Mouse (Mus musculus) intestine, postnatal 0 days (tissue): ENCODE results near the gene Ip6k2. TPM values are rescaled to one million over a fixed set of nuclear protein-coding genes. Genes with fewer than 3 reads are reported as not detected.
A peak's percentile ranks its signal among the peaks of the same experiment; 100 is the strongest.

Source experiments
- ATAC-seq: fragments of 200-750 bp; cut with Nextera tagmentation; 2 replicates; pipeline ENCODE4 v1.8.0; 2017; ENCODE audit warnings: mild to moderate bottlenecking, moderate TSS enrichment, moderate library complexity
- H3K27ac ChIP-seq: fragments of 300-500 bp; sonication (generic); 2 replicates; pipeline ENCODE4 v1.5.1; 2014; ENCODE audit warnings: mild to moderate bottlenecking, low read depth, low read length, moderate library complexity
- H3K27me3 ChIP-seq: fragments of 300-500 bp; sonication (generic); replicated peaks from 2 replicates; pipeline ENCODE4 v1.6.1; 2014; ENCODE audit warnings: low read length, mixed read lengths; ENCODE audit not compliant: control insufficient read depth, insufficient read depth
- H3K36me3 ChIP-seq: fragments of 300-500 bp; sonication (generic); 2 replicates; pipeline ENCODE4 v1.6.1; 2014; ENCODE audit warnings: mild to moderate bottlenecking, moderate library complexity; ENCODE audit not compliant: control insufficient read depth, insufficient read depth
- H3K4me1 ChIP-seq: fragments of 300-500 bp; sonication (generic); replicated peaks from 2 replicates; pipeline ENCODE4 v1.6.1; 2014; ENCODE audit warnings: antibody characterized with exemption, low read length, mixed read lengths; ENCODE audit not compliant: control insufficient read depth, insufficient read depth
- H3K4me2 ChIP-seq: fragments of 300-500 bp; sonication (generic); replicated peaks from 2 replicates; pipeline ENCODE4 v1.6.1; 2014; ENCODE audit warnings: low read depth, mild to moderate bottlenecking, moderate library complexity
- H3K4me3 ChIP-seq: fragments of 300-500 bp; sonication (generic); 2 replicates; pipeline ENCODE4 v1.5.1; 2014; ENCODE audit warnings: low read depth, low read length
- H3K9ac ChIP-seq: fragments of 300-500 bp; sonication (generic); 2 replicates; pipeline ENCODE4 v1.6.1; 2014; ENCODE audit warnings: mild to moderate bottlenecking, low read depth, low read length
- H3K9me3 ChIP-seq: fragments of 300-500 bp; sonication (generic); 2 replicates; pipeline ENCODE4 v1.6.1; 2016; ENCODE audit warnings: mixed run types; ENCODE audit not compliant: control insufficient read depth
- CTCF ChIP-seq: sonication (generic); IDR thresholded peaks from 2 replicates; pipeline ENCODE4 v1.5.1; 2016; ENCODE audit warnings: low read depth, mild to moderate bottlenecking, control low read depth, antibody characterized with exemption, moderate library complexity
- WGBS: fragments of 180-500 bp; shearing (Covaris S2); extraction: QIAGEN DNeasy Blood & Tissue Kit; methylation state at CpG from one replicate; pipeline ENCODE4 v1.1.7; 2014; 5-methylcytosine and 5-hydroxymethylcytosine counted together
- polyA plus RNA-seq: library from polyadenylated mRNA; unstranded; fragments of >200 nt; fragmentation: Nextera tagmentation; extraction: Ambion mirVana; gene quantifications from 2 replicates; pipeline ENCODE4 v1.2.1, GENCODE M21; 2015

Gene Ip6k2
- polyA plus RNA-seq, 1 experiment from 2014 or later = 28.1 TPM

GRCm38 (mm10) chr9:108796351-108796981 is 12.9 kb downstream of the Ip6k2 start:
- peaks cover 34% of the 10 kb centered on the region for H3K36me3 ChIP-seq
- H3K27ac ChIP-seq = peak overlapping the region; percentile 16; the same call in 1 of the 2 replicates
- no peaks in the 10 kb centered on the region for H3K9me3 ChIP-seq
- peaks cover 16% of the 10 kb centered on the region; the same call in 1 of the 2 replicates for H3K4me1 ChIP-seq
- no peak for ATAC-seq
- H3K4me3 ChIP-seq = peak overlapping the region; percentile 17; the same call in 1 of the 2 replicates
- H3K9ac ChIP-seq = no peak overlapping the region
- TF ChIP-seq CTCF = no peak
- 74% methylated on average over 4 of the region's 4 CpGs for WGBS
- H3K27me3 ChIP-seq = no peaks in the 10 kb centered on the region
- peak overlapping the region; percentile 56 for H3K4me2 ChIP-seq

GRCm38 (mm10) chr9:108797477-108797876 is 13.9 kb downstream of the Ip6k2 start:
- Histone ChIP-seq H3K9ac (no peak overlapping the region), H3K9me3 (no peaks in the 10 kb centered on the region), H3K4me3 (no peak overlapping the region), H3K27ac (no peak overlapping the region), H3K4me2 (no peak overlapping the region), H3K27me3 (no peaks in the 10 kb centered on the region), H3K36me3 (peaks cover 38% of the 10 kb centered on the region), H3K4me1 (peaks cover 16% of the 10 kb centered on the region; the same call in 1 of the 2 replicates)
- 86% methylated on average over 7 of the region's 7 CpGs for WGBS
- TF ChIP-seq CTCF = no peak
- no peak for ATAC-seq

GRCm38 (mm10) chr9:108798508-108799075 is 15.0 kb downstream of the Ip6k2 start:
- H3K27me3 ChIP-seq = no peaks in the 10 kb centered on the region
- no peak for ATAC-seq
- H3K27ac ChIP-seq = no peak overlapping the region
- H3K4me3 ChIP-seq = no peak overlapping the region
- H3K4me2 ChIP-seq = no peak overlapping the region
- H3K4me1 ChIP-seq = peaks cover 16% of the 10 kb centered on the region; the same call in 1 of the 2 replicates
- H3K9me3 ChIP-seq = no peaks in the 10 kb centered on the region
- 45% methylated on average over 5 of the region's 5 CpGs for WGBS
- no peak for TF ChIP-seq CTCF
- H3K36me3 ChIP-seq = peaks cover 40% of the 10 kb centered on the region
- no peak overlapping the region for H3K9ac ChIP-seq

- H3K27ac ChIP-seq = peak overlapping the region; percentile 23
- H3K36me3 ChIP-seq = peaks cover 49% of the 10 kb centered on the region
- H3K4me1 ChIP-seq = 0 out of 2 replicates have a peak, but pooled peaks cover 13% of the 10 kb centered on the region
- peak; percentile 50 for TF ChIP-seq CTCF
- H3K27me3 ChIP-seq = no peaks in the 10 kb centered on the region
- H3K9ac ChIP-seq = no peak overlapping the region
- no peak overlapping the region for H3K4me3 ChIP-seq
- no peaks in the 10 kb centered on the region for H3K9me3 ChIP-seq
- H3K4me2 ChIP-seq = no peak overlapping the region
- 55% methylated on average over 3 of the region's 3 CpGs for WGBS
- no peak for ATAC-seq
Observed at GRCm38 (mm10) chr9:108799564-108799963, 16.0 kb downstream of the Ip6k2 start.

GRCm38 (mm10) chr9:108805768-108806167 is 22.2 kb downstream of the Ip6k2 start:
- no peaks in the 10 kb centered on the region for H3K4me1 ChIP-seq
- H3K4me3 ChIP-seq = no peak overlapping the region
- no peak for ATAC-seq
- TF ChIP-seq CTCF = no peak
- no peak overlapping the region for H3K4me2 ChIP-seq
- no peak overlapping the region for H3K27ac ChIP-seq
- no peak overlapping the region for H3K9ac ChIP-seq
- no peaks in the 10 kb centered on the region for H3K9me3 ChIP-seq
- H3K27me3 ChIP-seq = no peaks in the 10 kb centered on the region
- WGBS = 81% methylated on average over 8 of the region's 8 CpGs
- H3K36me3 ChIP-seq = peaks cover 51% of the 10 kb centered on the region

- H3K4me1 ChIP-seq = no peaks in the 10 kb centered on the region
- H3K4me3 ChIP-seq = no peak overlapping the region
- H3K27me3 ChIP-seq = no peaks in the 10 kb centered on the region
- H3K36me3 ChIP-seq = peaks cover 46% of the 10 kb centered on the region
- H3K27ac ChIP-seq = no peak overlapping the region
- no peaks in the 10 kb centered on the region for H3K9me3 ChIP-seq
- H3K4me2 ChIP-seq = no peak overlapping the region
- no peak overlapping the region for H3K9ac ChIP-seq
- TF ChIP-seq CTCF = no peak
- no peak for ATAC-seq
Observed at GRCm38 (mm10) chr9:108806379-108806778, 22.8 kb downstream of the Ip6k2 start.
